Mouse (Mus musculus): Measurements from ENCODE around the gene Klf13. TPM values are rescaled to one million over a fixed set of nuclear protein-coding genes. Genes with fewer than 3 reads are reported as not detected.
A peak's percentile ranks its signal among the peaks of the same experiment; 100 is the strongest.

Gene Klf13
- polyA plus RNA-seq, 1 experiment from 2014 or later: 14.1 TPM

- peaks cover 89% of the 10 kb centered on the region for H3K4me1 ChIP-seq (replicated peaks)
- H3K4me2 ChIP-seq: no peak overlapping the region
- ATAC-seq (ENCODE audit: low read depth) (0 out of 2 replicates have a peak, but pooled peaks have one; percentile 9), DNase-seq (no peak)
- no peaks in the 10 kb centered on the region for H3K36me3 ChIP-seq
- WGBS (ENCODE audit: insufficient replicate concordance): 39% methylated on average over 7 of the region's 7 CpGs
- H3K27ac ChIP-seq: peak overlapping the region; percentile 1; the same call in 1 of the 2 replicates
- no peak overlapping the region for H3K9ac ChIP-seq
- no peaks in the 10 kb centered on the region for H3K9me3 ChIP-seq (replicated peaks)
- H3K4me3 ChIP-seq (replicated peaks): no peak overlapping the region
- no peaks in the 10 kb centered on the region for H3K27me3 ChIP-seq
Observed at GRCm38 (mm10) chr7:63912234-63912810, 26.4 kb downstream of the Klf13 start.

GRCm38 (mm10) chr7:63911383-63912233 is 27.1 kb downstream of the Klf13 start:
- no peaks in the 10 kb centered on the region for H3K27me3 ChIP-seq
- H3K4me3 ChIP-seq (replicated peaks): no peak overlapping the region
- H3K36me3 ChIP-seq: no peaks in the 10 kb centered on the region
- ATAC-seq (ENCODE audit: low read depth) (peak; percentile 15; the same call in 1 of the 2 replicates), DNase-seq (no peak)
- H3K27ac ChIP-seq: peak overlapping the region; percentile 43; the same call in 1 of the 2 replicates
- H3K4me2 ChIP-seq: peak overlapping the region; percentile 8; the same call in 1 of the 2 replicates
- 42% methylated on average over 8 of the region's 8 CpGs for WGBS (ENCODE audit: insufficient replicate concordance)
- no peaks in the 10 kb centered on the region for H3K9me3 ChIP-seq (replicated peaks)
- H3K9ac ChIP-seq: no peak overlapping the region
- H3K4me1 ChIP-seq (replicated peaks): peaks cover 85% of the 10 kb centered on the region

DNA sequence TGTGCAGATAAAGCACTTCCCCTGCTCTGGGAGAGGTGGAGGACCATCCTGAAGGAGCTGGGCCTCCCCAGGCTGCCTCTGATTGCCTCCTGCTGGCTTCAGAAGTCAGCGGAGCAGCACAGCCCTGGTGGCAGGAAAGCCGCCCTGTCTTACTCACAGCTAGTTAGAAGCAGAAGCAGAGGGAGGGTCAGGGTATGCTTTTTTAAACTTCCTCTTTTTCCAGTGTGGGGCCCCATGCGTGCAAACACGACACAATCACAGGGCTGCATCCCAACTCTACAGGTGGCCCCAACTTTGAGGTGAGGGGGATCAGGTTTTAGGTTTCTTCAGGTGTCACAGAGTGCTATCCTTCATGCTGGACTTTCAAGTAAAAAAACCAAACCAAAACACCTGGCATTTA is 27.8 kb downstream of the Klf13 start:
- ATAC-seq (ENCODE audit: low read depth) (no peak), DNase-seq (no peak)
- Histone ChIP-seq H3K4me1 (replicated peaks) (peaks cover 85% of the 10 kb centered on the region), H3K27me3 (no peaks in the 10 kb centered on the region), H3K9ac (no peak overlapping the region), H3K36me3 (no peaks in the 10 kb centered on the region), H3K9me3 (replicated peaks) (no peaks in the 10 kb centered on the region), H3K4me2 (no peak overlapping the region), H3K27ac (peak overlapping the region; percentile 31), H3K4me3 (replicated peaks) (no peak overlapping the region)
- WGBS (ENCODE audit: insufficient replicate concordance): 24% methylated on average over 4 of the region's 4 CpGs

DNA sequence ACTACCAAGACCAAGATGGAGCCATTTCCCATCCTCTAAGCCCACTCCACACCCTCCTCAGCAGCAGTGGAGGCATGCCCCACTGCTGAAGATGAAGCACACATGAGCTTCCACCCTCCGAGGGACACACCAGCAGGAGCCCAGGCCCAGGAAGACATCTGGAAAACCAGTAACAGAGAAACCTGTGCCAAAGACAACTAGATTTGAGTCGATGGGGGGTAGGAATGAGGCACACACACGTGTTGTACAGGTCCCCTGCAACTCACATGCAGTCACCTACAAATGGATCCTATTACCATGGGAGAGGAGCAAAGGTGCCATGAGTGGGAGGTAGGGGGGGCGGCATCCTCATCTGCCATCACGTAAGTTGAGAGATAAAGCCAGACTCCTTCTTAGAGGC is 28.5 kb downstream of the Klf13 start:
- 67% methylated on average over 5 of the region's 5 CpGs for WGBS (ENCODE audit: insufficient replicate concordance)
- no peaks in the 10 kb centered on the region for H3K27me3 ChIP-seq
- peaks cover 91% of the 10 kb centered on the region for H3K4me1 ChIP-seq (replicated peaks)
- no peak for DNase-seq
- H3K9ac ChIP-seq: no peak overlapping the region
- H3K9me3 ChIP-seq (replicated peaks): no peaks in the 10 kb centered on the region
- peak overlapping the region; percentile 31; the same call in 1 of the 2 replicates for H3K27ac ChIP-seq
- no peak overlapping the region for H3K4me2 ChIP-seq
- no peak overlapping the region for H3K4me3 ChIP-seq (replicated peaks)
- no peaks in the 10 kb centered on the region for H3K36me3 ChIP-seq
- no peak for ATAC-seq (ENCODE audit: low read depth)

DNA sequence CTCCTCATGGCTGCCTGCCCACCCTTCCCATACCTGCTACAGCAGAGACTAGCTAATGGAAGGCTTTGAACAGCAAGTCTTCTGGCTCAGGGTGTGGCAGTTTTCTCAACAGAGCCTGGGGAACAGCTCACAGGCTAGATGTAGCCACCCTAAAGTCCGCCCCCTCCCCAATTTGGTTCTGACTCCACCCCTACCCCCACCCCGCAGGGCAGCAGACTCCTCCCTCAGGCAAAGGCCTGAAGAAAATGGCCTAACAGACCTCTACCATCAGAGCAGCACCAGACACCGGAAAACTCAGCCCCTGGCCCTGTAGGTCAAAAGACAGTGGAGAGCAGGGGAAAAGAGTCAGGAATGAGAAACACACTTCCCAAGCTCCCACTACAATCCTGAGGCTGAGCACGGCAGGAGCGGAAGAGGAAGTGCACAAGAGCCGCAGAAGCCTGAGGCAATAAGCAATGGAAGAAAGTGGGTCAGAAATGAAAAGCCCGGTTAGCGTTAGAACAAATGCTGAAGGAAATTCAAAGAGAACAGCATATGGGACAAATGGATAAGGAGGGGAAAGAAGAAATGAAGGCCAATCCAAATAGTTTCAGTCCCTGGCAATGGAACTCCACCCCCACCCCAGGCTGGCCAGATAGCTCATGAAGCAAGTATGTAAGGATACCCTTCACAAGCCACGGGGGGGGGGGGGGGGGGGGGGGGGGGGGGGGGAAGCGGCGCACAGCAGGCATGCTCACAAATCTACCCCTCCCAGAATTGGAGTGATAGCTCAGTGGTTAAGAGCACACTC is 30.0 kb downstream of the Klf13 start:
- Histone ChIP-seq H3K36me3 (no peaks in the 10 kb centered on the region), H3K27me3 (no peaks in the 10 kb centered on the region), H3K4me2 (peak overlapping the region; percentile 15), H3K9ac (no peak overlapping the region), H3K4me1 (replicated peaks) (peaks cover 87% of the 10 kb centered on the region), H3K27ac (peak overlapping the region; percentile 60), H3K4me3 (replicated peaks) (no peak overlapping the region), H3K9me3 (replicated peaks) (no peaks in the 10 kb centered on the region)
- WGBS (ENCODE audit: insufficient replicate concordance): 22% methylated on average over 11 of the region's 11 CpGs
- 0 out of 2 replicates have a peak, but pooled peaks have one; percentile 3 for ATAC-seq (ENCODE audit: low read depth)
- DNase-seq: no peak

GRCm38 (mm10) chr7:63907778-63908495 is 30.8 kb downstream of the Klf13 start:
- ATAC-seq (ENCODE audit: low read depth) (no peak), DNase-seq (no peak)
- Histone ChIP-seq H3K4me3 (replicated peaks) (no peak overlapping the region), H3K36me3 (no peaks in the 10 kb centered on the region), H3K4me2 (no peak overlapping the region), H3K9ac (no peak overlapping the region), H3K27ac (peak overlapping the region; percentile 60), H3K9me3 (replicated peaks) (no peaks in the 10 kb centered on the region), H3K4me1 (replicated peaks) (peaks cover 87% of the 10 kb centered on the region), H3K27me3 (no peaks in the 10 kb centered on the region)
- WGBS (ENCODE audit: insufficient replicate concordance): 60% methylated on average over 5 of the region's 5 CpGs

DNA sequence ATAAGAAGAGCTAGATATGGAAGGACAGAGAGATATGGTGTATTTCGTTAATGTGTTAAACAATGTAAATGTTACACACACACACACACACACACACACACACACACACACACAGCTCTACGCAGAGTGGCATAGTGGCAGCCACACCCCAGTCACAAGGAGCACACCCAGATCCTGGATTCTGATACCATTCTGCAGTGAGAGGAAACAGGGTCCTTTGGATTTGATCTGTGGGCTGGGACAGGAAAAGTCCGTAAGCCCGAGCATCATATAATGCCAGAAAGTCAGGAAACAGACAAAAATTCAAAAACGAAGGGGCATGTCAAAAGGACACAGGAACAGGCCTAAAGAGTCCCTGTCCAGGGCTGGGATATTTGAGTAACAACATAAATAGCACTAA is 33.1 kb downstream of the Klf13 start:
- H3K4me3 ChIP-seq (replicated peaks): no peak overlapping the region
- ATAC-seq (ENCODE audit: low read depth) (peak; percentile 62; the same call in 1 of the 2 replicates), DNase-seq (no peak)
- H3K36me3 ChIP-seq: no peaks in the 10 kb centered on the region
- H3K4me2 ChIP-seq: peak overlapping the region; percentile 31
- H3K9me3 ChIP-seq (replicated peaks): no peaks in the 10 kb centered on the region
- 28% methylated on average over 5 of the region's 5 CpGs for whole genome bisulfite sequencing (ENCODE audit: insufficient replicate concordance)
- H3K27me3 ChIP-seq: no peaks in the 10 kb centered on the region
- H3K9ac ChIP-seq: 0 out of 2 replicates have a peak overlapping the region, but pooled peaks have one; percentile 46
- H3K4me1 ChIP-seq (replicated peaks): peaks cover 69% of the 10 kb centered on the region
- H3K27ac ChIP-seq: 0 out of 2 replicates have a peak overlapping the region, but pooled peaks have one; percentile 7

DNA sequence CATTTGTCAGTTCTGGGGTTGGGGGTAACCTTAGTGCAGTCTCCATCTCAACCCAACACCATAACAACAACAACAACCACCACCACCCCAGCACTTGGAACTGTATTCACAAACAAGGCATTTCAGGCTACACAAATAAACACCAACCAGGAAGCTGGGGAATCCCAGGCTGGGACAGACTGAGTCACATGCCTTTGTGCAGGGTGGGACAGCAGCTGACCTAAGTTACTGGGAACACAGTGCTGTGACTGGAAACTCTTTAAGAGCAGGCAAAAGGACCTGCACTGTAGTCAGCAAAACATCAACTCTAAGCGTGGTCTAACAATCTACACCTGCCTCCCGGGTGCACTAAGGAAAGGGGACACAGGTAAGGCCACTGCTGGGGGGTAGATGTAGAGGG is 33.5 kb downstream of the Klf13 start:
- Histone ChIP-seq H3K9me3 (replicated peaks) (no peaks in the 10 kb centered on the region), H3K36me3 (no peaks in the 10 kb centered on the region), H3K27ac (0 out of 2 replicates have a peak overlapping the region, but pooled peaks have one; percentile 7), H3K27me3 (no peaks in the 10 kb centered on the region), H3K4me2 (peak overlapping the region; percentile 31), H3K4me1 (replicated peaks) (peaks cover 65% of the 10 kb centered on the region), H3K4me3 (replicated peaks) (no peak overlapping the region), H3K9ac (0 out of 2 replicates have a peak overlapping the region, but pooled peaks have one; percentile 46)
- DNase-seq (no peak), ATAC-seq (ENCODE audit: low read depth) (peak; percentile 42; the same call in 1 of the 2 replicates)
- WGBS (ENCODE audit: insufficient replicate concordance): 54% methylated on average over 2 of the region's 2 CpGs

DNA sequence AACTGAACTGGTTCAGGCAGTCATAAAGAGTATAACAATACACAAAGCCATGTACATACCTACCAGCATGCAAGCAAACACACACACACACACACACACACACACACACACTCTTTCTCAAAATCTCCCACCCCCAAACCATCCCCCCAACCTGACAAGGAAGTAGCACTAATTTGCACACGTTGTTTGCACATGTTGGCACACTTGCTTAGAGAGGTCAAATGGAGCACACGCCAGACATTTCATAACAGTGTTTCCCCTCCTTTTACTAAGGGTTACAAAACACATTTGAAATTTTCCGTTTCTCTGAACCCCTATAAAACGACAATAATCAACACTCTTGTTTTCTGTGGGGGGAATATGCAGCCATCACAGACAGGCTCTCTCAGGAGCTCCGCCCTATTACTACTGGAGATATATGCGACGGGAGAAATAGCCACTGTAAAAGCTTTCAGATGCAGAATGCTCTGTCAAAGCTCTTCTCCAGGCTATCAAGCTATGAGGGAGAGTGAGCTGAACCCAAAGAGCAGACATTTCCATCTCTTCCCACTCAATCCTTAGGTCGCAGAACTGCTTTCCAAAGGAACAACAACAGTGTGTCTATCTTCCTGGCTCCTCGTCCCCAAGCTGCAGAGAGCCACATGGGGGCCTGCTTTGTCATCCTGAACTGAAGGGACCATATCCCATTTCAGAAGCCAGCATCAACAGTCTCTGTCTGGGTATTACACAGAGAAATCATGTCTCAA is 34.9 kb downstream of the Klf13 start:
- ATAC-seq (ENCODE audit: low read depth) (no peak), DNase-seq (no peak)
- H3K9ac ChIP-seq: no peak overlapping the region
- H3K27ac ChIP-seq: no peak overlapping the region; the same call in 1 of the 2 replicates
- no peaks in the 10 kb centered on the region for H3K9me3 ChIP-seq (replicated peaks)
- H3K4me3 ChIP-seq (replicated peaks): no peak overlapping the region
- WGBS (ENCODE audit: insufficient replicate concordance): 53% methylated on average over 9 of the region's 9 CpGs
- H3K27me3 ChIP-seq: peaks cover 7% of the 10 kb centered on the region; the same call in 1 of the 2 replicates
- no peak overlapping the region for H3K4me2 ChIP-seq
- H3K4me1 ChIP-seq (replicated peaks): peaks cover 52% of the 10 kb centered on the region
- H3K36me3 ChIP-seq: no peaks in the 10 kb centered on the region

DNA sequence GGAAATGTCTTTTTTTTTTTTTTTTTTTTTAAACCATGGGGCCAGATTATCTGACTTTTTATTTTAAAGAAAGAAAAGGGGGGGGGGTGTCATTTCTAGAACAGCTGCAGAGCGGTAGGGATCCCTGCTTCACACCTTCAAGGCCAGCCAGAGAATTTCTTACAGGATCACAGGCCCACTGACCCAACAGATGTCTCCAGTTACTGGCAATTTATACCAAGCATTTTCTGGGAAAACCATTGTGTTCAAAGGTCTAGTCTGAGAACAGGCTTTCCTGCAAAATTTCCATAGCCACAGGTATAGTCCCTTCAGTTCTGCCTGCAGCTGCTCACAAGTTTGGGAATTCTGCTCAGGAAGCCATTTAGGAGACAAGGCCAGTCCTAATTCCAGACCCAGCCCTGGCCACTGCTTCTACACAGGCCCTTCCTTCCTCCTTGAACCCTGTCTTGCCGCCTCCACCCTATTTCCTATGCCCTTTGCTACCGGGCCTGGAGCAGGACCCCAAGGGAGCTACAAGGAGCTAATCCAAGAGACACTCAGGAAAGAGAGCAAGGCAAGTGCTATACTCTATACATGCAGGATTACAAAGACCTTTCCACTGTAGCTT is 36.0 kb downstream of the Klf13 start:
- peaks cover 17% of the 10 kb centered on the region for H3K27me3 ChIP-seq
- DNase-seq (no peak), ATAC-seq (ENCODE audit: low read depth) (no peak)
- H3K4me2 ChIP-seq: no peak overlapping the region
- no peaks in the 10 kb centered on the region for H3K9me3 ChIP-seq (replicated peaks)
- no peaks in the 10 kb centered on the region for H3K36me3 ChIP-seq
- H3K4me3 ChIP-seq (replicated peaks): no peak overlapping the region
- H3K9ac ChIP-seq: no peak overlapping the region
- peaks cover 50% of the 10 kb centered on the region for H3K4me1 ChIP-seq (replicated peaks)
- WGBS (ENCODE audit: insufficient replicate concordance): 55% methylated on average over 3 of the region's 3 CpGs
- H3K27ac ChIP-seq: no peak overlapping the region

All from liver, embryonic 13.5 days (tissue).